Mouse (Mus musculus) ovary, postnatal 14 days (tissue): ENCODE data around the gene Bcl2l12.

ENCODE experiments used
- DNase-seq: peaks from one replicate; pipeline ENCODE4 v3.0.0; 2022; ENCODE audit warnings: low spot score

The Bcl2l12 gene

DNA sequence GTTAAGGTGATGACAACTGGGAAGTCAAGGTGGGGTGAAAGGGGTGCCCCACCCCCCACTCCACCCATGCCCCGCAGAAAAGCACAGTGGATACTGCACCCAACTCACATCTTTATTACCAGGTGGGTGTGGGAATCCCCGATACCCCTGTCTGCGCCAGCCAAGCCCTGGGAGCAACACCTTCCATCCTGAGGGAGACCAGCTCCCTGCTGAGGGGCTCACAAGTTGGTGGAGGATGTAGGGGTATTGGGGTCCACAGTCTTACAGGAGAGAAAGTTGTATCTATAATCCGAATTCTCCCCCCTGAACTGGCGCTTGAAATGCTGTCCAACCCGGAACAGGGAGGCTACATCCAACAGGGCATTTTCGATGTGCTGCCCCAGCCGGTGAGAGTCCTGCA lies 39.2 kb downstream of the Bcl2l12 start:
- DNase-seq, result no peak

GRCm38 (mm10) chr7:44958208-44958607 lies 40.3 kb downstream of the Bcl2l12 start:
- no peak for DNase-seq

DNA sequence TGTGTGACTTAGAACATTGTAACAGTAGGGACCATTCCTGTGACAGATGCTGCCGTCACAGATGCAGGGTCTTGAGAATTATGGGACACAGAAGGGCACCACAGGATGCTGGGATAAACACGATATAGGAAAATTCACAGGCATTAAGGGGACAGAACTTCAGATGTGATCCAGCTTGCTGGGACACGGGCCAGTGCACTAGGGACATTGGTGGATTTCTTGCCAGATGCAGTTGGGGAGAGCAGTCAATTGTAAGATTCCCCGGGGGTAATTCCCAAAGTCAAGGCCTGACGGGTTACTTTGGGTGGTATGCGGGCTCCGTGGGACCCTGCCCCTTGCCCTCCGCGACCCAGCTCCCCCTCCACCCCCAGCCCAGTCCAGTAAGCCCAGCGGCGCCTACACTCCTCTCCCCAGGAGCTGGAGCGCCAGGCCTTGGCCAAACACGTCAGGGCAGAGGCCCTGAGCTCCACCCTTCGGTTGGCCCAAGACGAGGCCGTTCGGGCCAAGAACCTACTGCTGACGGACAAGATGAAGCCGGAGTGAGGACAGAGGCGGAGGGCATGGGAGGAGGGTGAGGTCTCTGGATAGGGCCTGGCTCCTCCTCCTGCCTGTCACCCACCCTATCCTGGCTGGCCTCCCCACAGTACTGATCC lies 41.2 kb downstream of the Bcl2l12 start:
- no peak for DNase-seq

DNA sequence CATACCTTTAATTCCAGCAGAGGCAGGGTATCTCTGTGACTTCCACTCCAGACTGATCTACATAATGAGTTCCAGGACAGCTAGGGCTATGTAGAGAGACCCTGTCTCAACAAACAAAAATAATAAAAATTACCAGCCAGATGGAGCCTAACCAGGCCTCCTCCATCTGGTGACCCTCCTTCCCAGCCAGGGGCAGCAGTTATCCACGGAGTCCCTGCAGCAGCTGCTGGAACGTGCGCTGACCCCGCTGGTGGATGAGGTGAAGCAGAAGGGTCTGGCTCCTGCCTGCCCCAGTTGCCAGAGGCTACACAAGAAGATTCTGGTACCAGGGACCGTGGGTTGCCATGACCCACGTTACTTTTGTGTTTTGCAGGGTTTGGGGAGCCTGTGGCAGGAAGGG lies 42.2 kb downstream of the Bcl2l12 start:
- no peak for DNase-seq

- DNase-seq, result no peak
Measured at GRCm38 (mm10) chr7:44955628-44956027, 42.9 kb downstream of the Bcl2l12 start.

- no peak for DNase-seq
Measured at GRCm38 (mm10) chr7:44954091-44954885, 44.2 kb downstream of the Bcl2l12 start.

- DNase-seq, result no peak
Measured at GRCm38 (mm10) chr7:44953561-44953960, 45.0 kb downstream of the Bcl2l12 start.

- peak; percentile 87 for DNase-seq
Measured at GRCm38 (mm10) chr7:44952611-44953306, 45.8 kb downstream of the Bcl2l12 start.

- DNase-seq, result no peak
Measured at GRCm38 (mm10) chr7:44951960-44952359, 46.6 kb downstream of the Bcl2l12 start.

DNA sequence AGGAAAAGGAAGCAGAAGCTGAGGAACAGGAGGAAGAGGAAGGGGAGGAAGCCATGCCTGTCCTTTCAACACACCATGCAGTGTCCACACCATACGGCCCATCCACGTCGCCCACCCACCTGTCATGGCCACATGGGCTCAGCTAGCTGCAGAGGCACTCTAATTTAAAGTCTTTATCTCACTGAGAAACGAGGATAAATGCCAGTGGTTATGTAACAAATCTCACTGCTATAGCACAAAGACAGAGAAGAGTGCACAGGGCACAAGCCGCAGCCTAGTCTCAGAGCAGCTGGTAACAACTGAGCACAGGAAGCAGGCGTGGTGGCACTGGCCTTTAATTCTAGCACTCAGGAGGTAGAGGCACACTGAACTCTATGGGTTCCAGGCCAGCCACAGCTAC lies 48.6 kb downstream of the Bcl2l12 start:
- no peak for DNase-seq

DNA sequence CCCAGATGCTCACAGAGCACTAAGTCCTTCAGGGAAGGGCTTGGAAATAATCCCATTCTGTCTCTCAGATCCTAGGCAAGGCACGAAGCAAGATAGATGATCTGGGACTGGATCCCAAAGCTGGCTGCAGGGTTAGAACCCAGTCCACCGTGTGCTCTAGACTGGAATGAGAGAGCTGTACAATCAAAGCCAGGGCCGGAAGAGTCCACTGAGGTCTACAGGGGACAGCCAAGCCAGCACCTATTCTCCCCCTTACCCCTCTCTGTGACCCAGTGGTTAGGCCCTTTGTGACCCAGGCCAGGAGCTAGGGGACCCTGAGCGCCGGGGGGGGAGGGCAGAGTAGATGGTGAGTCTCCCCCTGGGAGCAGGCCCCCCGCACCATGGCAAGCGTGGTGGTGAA lies 55.6 kb downstream of the Bcl2l12 start, which contains the start of gene Tsks:
Gene Tsks, plus strand, starts transcription at position 301 of the 400 bp plus-strand sequence.
- DNase-seq, result no peak
